Mouse (Mus musculus) erythroblast, embryonic 14.5 days (primary cell): ENCODE results near the gene Kcnrg.

Experiments
- GATA1 ChIP-seq: IDR thresholded peaks from 2 replicates; pipeline ENCODE4 v1.6.1; 2012; ENCODE audit warnings: low read length, inconsistent platforms, mixed read lengths
- TAL1 ChIP-seq: IDR thresholded peaks from 3 replicates; pipeline ENCODE4 v1.6.1; 2012; ENCODE audit warnings: low read length, inconsistent platforms, mixed read lengths

- TF ChIP-seq TAL1 (no peak), GATA1 (no peak)
These were observed 55.0 kb downstream of the Kcnrg start for GRCm38 (mm10) chr14:61662307-61662706.
